Mouse (Mus musculus): ENCODE measurements around the gene Fbxw15.
"Not testable (repeated sequence)": the region's sequence is repeated elsewhere in the genome, so short reads cannot be mapped to it uniquely, and the experiment has no call there.

Gene Fbxw15

DNA sequence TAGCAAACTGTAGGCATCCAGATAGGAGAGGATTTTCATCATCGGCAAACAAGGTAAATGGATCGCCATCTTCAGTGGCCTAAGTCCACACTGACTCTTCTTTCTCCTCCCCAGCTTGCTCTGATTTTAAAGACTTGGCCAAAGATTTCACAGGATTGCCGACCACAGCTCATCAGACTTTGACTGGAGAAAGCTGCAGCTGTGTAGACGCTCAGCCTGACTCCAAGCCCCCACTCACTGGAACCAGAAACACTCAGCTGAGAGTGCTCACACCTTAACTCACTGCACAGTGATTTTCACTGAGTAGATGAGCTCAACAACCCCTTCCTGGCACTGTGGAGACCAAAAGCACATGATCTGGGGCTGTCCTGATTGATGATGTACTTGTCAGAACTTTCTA lies at the start of gene Fbxw15:
Gene Fbxw15, minus strand, starts transcription at position 101 of the 400 bp plus-strand sequence.
- DNase-seq = not testable (repeated sequence)

DNA sequence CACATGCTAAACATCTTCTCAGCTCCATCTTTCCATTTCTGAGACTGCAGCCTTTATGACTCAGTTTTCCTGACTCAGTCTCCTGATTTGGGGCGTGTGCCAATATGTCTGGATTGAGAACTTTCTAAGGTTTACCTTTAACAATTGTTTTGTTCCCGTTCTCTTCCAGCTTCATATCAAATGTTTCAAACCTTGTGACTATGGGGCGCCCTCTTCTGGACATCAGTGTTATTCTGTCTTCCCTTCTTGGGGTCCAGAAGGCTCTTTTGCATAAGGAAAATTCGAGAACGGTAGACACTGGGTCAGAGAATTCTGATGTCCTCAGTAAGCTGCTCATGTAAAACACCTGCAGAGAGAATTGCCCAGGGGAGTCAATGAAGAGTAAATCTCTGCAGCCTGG lies 38.8 kb upstream of the Fbxw15 start:
- DNase-seq = not testable (repeated sequence)

DNA sequence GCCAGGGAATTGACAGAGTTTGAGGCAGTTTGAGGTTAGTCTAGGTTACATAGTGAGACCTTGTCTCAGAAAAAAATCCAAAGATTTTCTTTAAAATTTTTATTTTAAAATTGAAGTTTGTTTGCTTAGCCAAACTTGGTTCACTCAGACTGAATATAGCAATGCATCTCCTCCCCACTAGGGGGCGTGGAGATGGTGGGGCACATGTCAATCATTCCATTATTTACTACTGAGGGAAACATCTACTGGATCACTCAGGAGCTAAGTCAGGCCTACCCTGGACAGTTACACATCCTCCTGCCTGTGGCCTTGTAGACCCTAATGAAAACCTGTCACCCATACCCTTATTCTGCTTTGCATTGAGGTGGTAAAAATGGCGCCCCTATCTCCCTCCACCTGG lies 34.1 kb upstream of the Fbxw15 start:
- not testable (repeated sequence) for DNase-seq

DNA sequence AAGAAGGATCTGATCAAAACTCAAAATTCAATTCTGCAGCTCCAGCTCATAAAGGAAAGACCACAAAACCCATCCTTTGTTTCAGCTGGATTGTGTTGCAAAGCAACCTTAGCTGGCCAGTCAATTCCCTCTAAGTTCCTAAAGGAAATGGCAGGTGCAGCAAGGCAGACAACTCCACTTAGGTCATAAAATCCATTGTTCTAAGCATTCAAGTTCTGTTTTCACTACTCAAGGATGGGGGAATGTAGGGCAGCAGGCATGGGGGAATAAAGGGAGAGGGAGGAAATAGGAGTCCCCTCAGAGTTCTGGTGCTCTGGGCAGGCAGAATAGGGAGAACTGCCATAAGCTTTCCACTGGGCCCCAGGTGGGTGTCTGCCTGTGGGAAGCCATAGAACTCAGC lies 29.2 kb upstream of the Fbxw15 start:
- no peak for DNase-seq

DNA sequence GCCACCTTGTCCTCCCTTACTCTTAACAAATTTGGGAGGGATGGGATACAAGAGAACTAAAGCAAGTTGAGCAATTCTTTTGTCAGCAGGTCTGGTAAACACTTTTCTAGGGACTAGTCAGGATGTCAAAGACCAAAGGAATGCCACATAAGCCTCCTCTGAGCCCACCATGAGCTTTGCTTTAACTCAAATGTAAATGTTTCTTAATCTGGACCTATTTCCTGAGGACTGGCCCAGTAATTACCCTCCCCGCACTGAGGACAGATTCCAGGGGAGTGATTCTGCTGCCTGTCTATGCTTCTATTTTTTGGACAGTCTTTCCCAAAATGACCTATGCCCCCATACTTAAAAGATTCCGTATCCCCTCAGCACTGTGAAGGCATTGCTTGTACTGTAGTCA lies 26.8 kb upstream of the Fbxw15 start:
- no peak for DNase-seq

DNA sequence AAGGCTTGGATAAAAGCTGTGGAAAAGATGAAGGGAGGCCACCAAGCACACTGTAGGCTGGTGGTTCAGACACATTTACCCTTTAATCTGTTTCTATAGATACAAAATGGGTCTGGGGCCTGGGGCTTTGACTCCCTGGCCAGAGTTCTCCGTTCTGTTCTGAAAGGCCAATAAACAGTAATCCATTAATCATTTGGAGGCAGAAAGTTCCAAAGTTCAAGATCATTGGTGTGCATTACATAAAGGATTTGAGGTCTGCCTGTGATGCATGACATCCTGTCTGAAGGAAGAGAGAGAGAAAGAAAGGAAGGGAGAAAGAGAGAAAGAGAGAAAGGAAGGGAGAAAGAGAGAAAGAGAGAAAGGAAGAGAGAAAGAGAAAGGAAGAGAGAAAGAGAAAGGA lies 2.5 kb downstream of the Fbxw15 start:
- DNase-seq = no peak

DNA sequence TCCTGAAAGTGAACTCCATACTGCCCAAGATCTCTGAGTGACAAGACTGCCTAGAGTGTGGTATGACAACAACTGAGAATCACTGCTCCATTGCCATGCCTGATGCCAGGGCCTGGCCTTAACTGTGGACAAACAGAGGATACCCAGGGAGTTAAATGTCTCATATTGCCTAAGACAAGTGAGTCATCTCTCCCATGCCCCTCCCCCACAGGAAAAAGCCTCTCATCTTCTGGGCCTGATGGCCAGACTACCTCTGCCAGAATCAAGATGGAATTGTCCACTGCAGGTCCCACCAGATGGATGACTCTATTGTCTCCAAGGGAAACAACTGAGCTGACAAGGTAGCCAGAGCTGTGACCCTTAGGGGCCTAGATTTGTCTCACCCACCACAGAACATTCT lies 6.0 kb downstream of the Fbxw15 start:
- DNase-seq = not testable (repeated sequence)

DNA sequence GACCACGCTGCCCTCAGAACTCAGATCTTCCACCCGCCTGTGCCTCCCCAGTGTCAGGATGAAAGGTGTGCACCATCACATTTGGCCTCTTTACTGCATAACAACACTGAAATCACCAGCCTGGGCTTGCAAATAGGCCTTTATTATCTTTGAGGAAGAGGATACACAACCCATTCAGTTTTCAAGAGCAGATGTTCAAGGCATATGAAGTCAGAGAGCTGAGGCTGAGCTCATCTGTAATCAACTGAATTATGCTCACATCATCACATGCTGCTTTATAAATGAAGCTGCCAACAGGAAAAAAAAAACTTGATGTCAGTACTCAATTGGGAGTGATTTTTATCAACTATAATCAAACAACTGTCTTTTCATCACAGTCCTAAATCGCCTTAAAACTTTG lies 15.6 kb downstream of the Fbxw15 start:
- no peak for DNase-seq

DNA sequence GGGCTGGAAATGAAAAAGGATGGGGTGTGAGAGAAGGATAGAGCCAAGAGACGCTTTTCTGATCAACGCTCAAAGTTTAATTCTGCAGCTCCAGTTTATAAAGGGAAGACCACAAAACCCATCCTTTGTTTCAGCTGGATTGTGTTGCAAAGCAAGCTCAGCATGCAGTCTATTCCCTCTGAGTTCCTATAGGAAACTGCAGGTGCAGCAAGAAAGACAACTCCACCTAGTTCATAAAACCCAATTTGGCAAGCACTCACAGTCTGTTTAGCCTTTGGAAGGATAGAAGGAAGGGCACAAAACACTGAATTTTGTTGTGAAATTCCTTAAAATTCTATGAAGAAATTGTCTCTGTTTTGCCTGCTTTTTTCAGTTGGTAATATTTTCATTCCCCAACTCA lies 18.4 kb downstream of the Fbxw15 start:
- not testable (repeated sequence) for DNase-seq

DNA sequence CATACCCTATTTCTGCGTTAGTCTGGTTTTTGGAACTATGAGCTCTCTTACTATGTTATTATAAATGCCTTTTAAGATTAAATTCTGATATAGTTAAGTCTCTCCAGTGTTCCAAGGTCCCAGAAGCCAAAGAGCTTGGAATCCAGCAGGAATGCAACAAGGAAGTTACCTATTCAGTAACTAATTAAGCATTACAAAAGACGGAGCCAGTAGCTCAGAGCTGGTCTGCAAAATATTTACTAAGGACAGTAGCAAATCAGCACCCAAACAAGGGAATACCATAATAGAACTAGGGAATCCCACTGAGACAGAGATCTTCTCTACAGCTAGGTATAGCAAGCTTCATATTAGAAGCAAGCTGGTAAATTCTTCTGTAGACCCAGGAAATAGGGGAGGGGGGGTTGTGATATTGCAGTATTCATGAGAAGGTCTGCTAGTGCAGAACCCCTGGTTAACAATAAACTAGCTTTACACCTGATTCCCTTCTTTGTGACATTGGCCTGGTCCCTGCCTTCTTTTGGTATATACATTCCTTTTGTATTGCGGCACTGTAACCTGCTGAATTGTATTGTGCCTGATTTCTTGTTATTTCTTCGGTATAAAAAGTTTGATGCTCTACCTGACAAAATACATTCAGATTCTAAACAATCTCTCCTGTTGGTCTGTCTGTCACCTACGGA lies 44.5 kb downstream of the Fbxw15 start:
- no peak for DNase-seq

Data from cerebellum, adult 8-10 months (tissue).